Mouse (Mus musculus): Measurements from ENCODE around the gene Mnd1. TPM values are rescaled to one million over a fixed set of nuclear protein-coding genes. Genes with fewer than 3 reads are reported as not detected.

Mnd1 gene
- polyA plus RNA-seq, 1 experiment from 2014 or later: 16.6 TPM

DNA sequence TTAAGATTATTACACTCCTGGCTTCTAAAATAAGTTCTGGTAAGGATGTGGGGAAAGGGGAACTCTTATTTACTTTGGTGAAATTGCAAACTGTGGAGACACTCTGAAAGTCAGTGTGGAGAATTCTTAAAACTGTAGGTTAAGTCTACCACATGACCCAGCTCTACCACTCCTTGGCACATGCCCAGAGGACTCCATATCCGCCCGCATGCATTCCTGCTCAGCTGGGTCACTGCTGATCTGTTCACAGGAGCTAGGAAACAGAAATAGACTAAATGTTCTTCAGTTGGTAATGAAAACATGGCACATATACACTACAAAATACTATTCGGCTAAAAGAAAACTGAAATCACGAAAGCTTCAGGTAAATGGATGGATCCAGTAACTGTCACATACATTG is 78.1 kb downstream of the Mnd1 start:
- Histone ChIP-seq H3K27me3 (ENCODE audit: control insufficient read depth, insufficient read depth, low read length) (no peaks in the 10 kb centered on the region), H3K27ac (replicated peaks; ENCODE audit: low read depth, low read length) (no peak overlapping the region), H3K4me1 (ENCODE audit: control insufficient read depth, insufficient read depth, low read length) (no peaks in the 10 kb centered on the region), H3K36me3 (ENCODE audit: control insufficient read depth, insufficient read depth, low read length) (0 out of 2 replicates have a peak, but pooled peaks cover 2% of the 10 kb centered on the region), H3K9me3 (ENCODE audit: control insufficient read depth, low read length) (no peaks in the 10 kb centered on the region; the same call in 1 of the 2 replicates), H3K9ac (ENCODE audit: low read length) (no peak overlapping the region), H3K4me2 (ENCODE audit: low read depth, severe bottlenecking) (no peak overlapping the region), H3K4me3 (ENCODE audit: low read depth, low read length) (no peak overlapping the region)
- WGBS: 95% methylated on average over 4 of the region's 4 CpGs
- DNase-seq (ENCODE audit: low spot score) (no peak), ATAC-seq (ENCODE audit: insufficient number of reproducible peaks, low FRiP score, low TSS enrichment, low read depth) (no peak)

GRCm38 (mm10) chr3:84076543-84077332 is 78.8 kb downstream of the Mnd1 start:
- Histone ChIP-seq H3K27me3 (ENCODE audit: control insufficient read depth, insufficient read depth, low read length) (no peaks in the 10 kb centered on the region), H3K4me1 (ENCODE audit: control insufficient read depth, insufficient read depth, low read length) (no peaks in the 10 kb centered on the region), H3K4me2 (ENCODE audit: low read depth, severe bottlenecking) (no peak overlapping the region), H3K4me3 (ENCODE audit: low read depth, low read length) (no peak overlapping the region), H3K27ac (replicated peaks; ENCODE audit: low read depth, low read length) (no peak overlapping the region), H3K36me3 (ENCODE audit: control insufficient read depth, insufficient read depth, low read length) (0 out of 2 replicates have a peak, but pooled peaks cover 2% of the 10 kb centered on the region), H3K9ac (ENCODE audit: low read length) (no peak overlapping the region), H3K9me3 (ENCODE audit: control insufficient read depth, low read length) (no peaks in the 10 kb centered on the region)
- WGBS: 82% methylated on average over 13 of the region's 13 CpGs
- no peak for ATAC-seq (ENCODE audit: insufficient number of reproducible peaks, low FRiP score, low TSS enrichment, low read depth)
- no peak for DNase-seq (ENCODE audit: low spot score)

- DNase-seq (ENCODE audit: low spot score) (no peak), ATAC-seq (ENCODE audit: insufficient number of reproducible peaks, low FRiP score, low TSS enrichment, low read depth) (no peak)
These were observed 80.1 kb downstream of the Mnd1 start for GRCm38 (mm10) chr3:84075516-84075915.

GRCm38 (mm10) chr3:84074777-84075176 is 80.8 kb downstream of the Mnd1 start:
- Histone ChIP-seq H3K9ac (ENCODE audit: low read length) (no peak overlapping the region), H3K4me1 (ENCODE audit: control insufficient read depth, insufficient read depth, low read length) (no peaks in the 10 kb centered on the region), H3K27me3 (ENCODE audit: control insufficient read depth, insufficient read depth, low read length) (no peaks in the 10 kb centered on the region), H3K4me3 (ENCODE audit: low read depth, low read length) (no peak overlapping the region), H3K4me2 (ENCODE audit: low read depth, severe bottlenecking) (no peak overlapping the region), H3K36me3 (ENCODE audit: control insufficient read depth, insufficient read depth, low read length) (0 out of 2 replicates have a peak, but pooled peaks cover 2% of the 10 kb centered on the region), H3K27ac (replicated peaks; ENCODE audit: low read depth, low read length) (no peak overlapping the region), H3K9me3 (ENCODE audit: control insufficient read depth, low read length) (no peaks in the 10 kb centered on the region)
- ATAC-seq (ENCODE audit: insufficient number of reproducible peaks, low FRiP score, low TSS enrichment, low read depth) (no peak), DNase-seq (ENCODE audit: low spot score) (no peak)
- 78% methylated on average over 2 of the region's 2 CpGs for WGBS

More at GRCm38 (mm10) chr3:84075516-84075915, 80.1 kb downstream of the Mnd1 start:
- Histone ChIP-seq H3K4me2 (ENCODE audit: low read depth, severe bottlenecking) (no peak overlapping the region), H3K4me1 (ENCODE audit: control insufficient read depth, insufficient read depth, low read length) (no peaks in the 10 kb centered on the region), H3K27ac (replicated peaks; ENCODE audit: low read depth, low read length) (no peak overlapping the region), H3K9ac (ENCODE audit: low read length) (no peak overlapping the region), H3K36me3 (ENCODE audit: control insufficient read depth, insufficient read depth, low read length) (0 out of 2 replicates have a peak, but pooled peaks cover 2% of the 10 kb centered on the region), H3K9me3 (ENCODE audit: control insufficient read depth, low read length) (no peaks in the 10 kb centered on the region), H3K4me3 (ENCODE audit: low read depth, low read length) (no peak overlapping the region), H3K27me3 (ENCODE audit: control insufficient read depth, insufficient read depth, low read length) (no peaks in the 10 kb centered on the region)
- 79% methylated on average over 4 of the region's 4 CpGs for WGBS

DNA sequence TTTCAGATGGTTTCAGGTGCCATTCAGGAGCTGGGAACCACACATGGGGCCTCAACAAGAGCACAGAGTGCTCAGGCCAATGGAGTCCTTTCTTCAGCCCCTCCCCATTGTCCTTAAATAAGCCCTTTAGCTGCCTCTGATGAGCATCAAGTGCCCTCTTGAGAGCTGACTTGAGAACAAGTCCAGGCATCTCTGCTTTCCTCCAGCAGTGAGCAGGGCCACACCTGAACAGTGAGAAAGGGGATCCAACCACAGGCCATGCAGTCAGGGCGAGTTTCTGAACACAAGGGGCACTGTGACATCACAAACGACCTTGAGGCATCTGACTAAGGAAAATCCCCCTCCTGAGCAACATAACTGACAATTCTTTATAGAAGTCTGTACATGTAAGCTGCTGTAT is 83.9 kb downstream of the Mnd1 start:
- Histone ChIP-seq H3K27me3 (ENCODE audit: control insufficient read depth, insufficient read depth, low read length) (no peaks in the 10 kb centered on the region), H3K4me2 (ENCODE audit: low read depth, severe bottlenecking) (no peak overlapping the region), H3K4me1 (ENCODE audit: control insufficient read depth, insufficient read depth, low read length) (no peaks in the 10 kb centered on the region), H3K9me3 (ENCODE audit: control insufficient read depth, low read length) (no peaks in the 10 kb centered on the region), H3K4me3 (ENCODE audit: low read depth, low read length) (no peak overlapping the region), H3K27ac (replicated peaks; ENCODE audit: low read depth, low read length) (no peak overlapping the region), H3K9ac (ENCODE audit: low read length) (no peak overlapping the region), H3K36me3 (ENCODE audit: control insufficient read depth, insufficient read depth, low read length) (no peaks in the 10 kb centered on the region)
- WGBS: 21% methylated on average over 2 of the region's 2 CpGs
- ATAC-seq (ENCODE audit: insufficient number of reproducible peaks, low FRiP score, low TSS enrichment, low read depth): no peak
- no peak for DNase-seq (ENCODE audit: low spot score)

- no peak for DNase-seq (ENCODE audit: low spot score)
- Histone ChIP-seq H3K4me2 (ENCODE audit: low read depth, severe bottlenecking) (no peak overlapping the region), H3K4me1 (ENCODE audit: control insufficient read depth, insufficient read depth, low read length) (no peaks in the 10 kb centered on the region), H3K9ac (ENCODE audit: low read length) (no peak overlapping the region), H3K9me3 (ENCODE audit: control insufficient read depth, low read length) (no peaks in the 10 kb centered on the region), H3K4me3 (ENCODE audit: low read depth, low read length) (no peak overlapping the region), H3K27me3 (ENCODE audit: control insufficient read depth, insufficient read depth, low read length) (no peaks in the 10 kb centered on the region), H3K36me3 (ENCODE audit: control insufficient read depth, insufficient read depth, low read length) (no peaks in the 10 kb centered on the region), H3K27ac (replicated peaks; ENCODE audit: low read depth, low read length) (no peak overlapping the region)
- ATAC-seq (ENCODE audit: insufficient number of reproducible peaks, low FRiP score, low TSS enrichment, low read depth): no peak
- 88% methylated on average over 8 of the region's 8 CpGs for WGBS
These were observed 84.8 kb downstream of the Mnd1 start for GRCm38 (mm10) chr3:84070811-84071210.

- Histone ChIP-seq H3K27ac (replicated peaks; ENCODE audit: low read depth, low read length) (no peak overlapping the region), H3K27me3 (ENCODE audit: control insufficient read depth, insufficient read depth, low read length) (no peaks in the 10 kb centered on the region), H3K4me2 (ENCODE audit: low read depth, severe bottlenecking) (no peak overlapping the region), H3K4me1 (ENCODE audit: control insufficient read depth, insufficient read depth, low read length) (no peaks in the 10 kb centered on the region), H3K4me3 (ENCODE audit: low read depth, low read length) (no peak overlapping the region), H3K9me3 (ENCODE audit: control insufficient read depth, low read length) (no peaks in the 10 kb centered on the region), H3K9ac (ENCODE audit: low read length) (no peak overlapping the region), H3K36me3 (ENCODE audit: control insufficient read depth, insufficient read depth, low read length) (no peaks in the 10 kb centered on the region)
- 87% methylated on average over 13 of the region's 13 CpGs for WGBS
- DNase-seq (ENCODE audit: low spot score): no peak
- ATAC-seq (ENCODE audit: insufficient number of reproducible peaks, low FRiP score, low TSS enrichment, low read depth): no peak
These were observed 86.5 kb downstream of the Mnd1 start for GRCm38 (mm10) chr3:84068831-84069709.

DNA sequence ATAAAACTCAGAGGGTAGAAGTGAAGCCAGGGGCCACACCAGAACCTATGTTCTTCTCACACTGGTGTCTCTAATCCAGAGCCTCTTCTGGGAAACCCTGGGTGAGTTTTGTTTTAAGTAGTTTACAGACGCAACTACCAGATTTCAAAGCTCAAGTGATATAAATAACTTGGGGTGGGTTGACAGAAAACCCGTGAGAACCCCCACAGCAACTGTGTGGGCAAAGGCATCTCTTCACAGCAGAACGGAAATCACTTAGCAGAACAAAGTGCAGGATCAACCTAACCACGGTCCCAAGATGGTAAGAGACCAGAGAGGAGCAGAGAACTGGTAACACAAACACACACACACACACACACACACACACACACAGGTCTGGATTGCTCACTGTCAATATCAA is 89.8 kb downstream of the Mnd1 start:
- no peaks in the 10 kb centered on the region for H3K9me3 ChIP-seq (ENCODE audit: control insufficient read depth, low read length)
- H3K27me3 ChIP-seq (ENCODE audit: control insufficient read depth, insufficient read depth, low read length): no peaks in the 10 kb centered on the region
- ATAC-seq (ENCODE audit: insufficient number of reproducible peaks, low FRiP score, low TSS enrichment, low read depth): no peak
- no peak overlapping the region for H3K4me3 ChIP-seq (ENCODE audit: low read depth, low read length)
- 82% methylated on average over 4 of the region's 4 CpGs for WGBS
- H3K4me1 ChIP-seq (ENCODE audit: control insufficient read depth, insufficient read depth, low read length): no peaks in the 10 kb centered on the region
- DNase-seq (ENCODE audit: low spot score): no peak
- H3K9ac ChIP-seq (ENCODE audit: low read length): no peak overlapping the region
- no peaks in the 10 kb centered on the region for H3K36me3 ChIP-seq (ENCODE audit: control insufficient read depth, insufficient read depth, low read length)
- no peak overlapping the region for H3K4me2 ChIP-seq (ENCODE audit: low read depth, severe bottlenecking)
- H3K27ac ChIP-seq (replicated peaks; ENCODE audit: low read depth, low read length): no peak overlapping the region
